In genomic region chr3:64523585-64523984, GRCm38 (mm10) we compare ENCODE assay signal across 20 mouse cellular contexts. TPM values are rescaled to one million over a fixed set of nuclear protein-coding genes. Genes with fewer than 3 reads are reported as not detected.
"Had no signal": no experiment of that assay in that cellular context is flagged by ENCODE, and none has a peak within 500 bp of the region (broad histone marks: within the 10 kb centered on the region; RNA-seq: fewer than 3 reads in every experiment).

No protein-coding gene starts in this region.

RNA-seq across cellular contexts. Expression of gene Vmn2r5, which starts 13.9 kb away (rescaled TPM):
- polyA plus RNA-seq: cortical plate, adult 2 months; embryonic facial prominence, embryonic 10.5 days; embryonic facial prominence, embryonic 11.5 days; embryonic facial prominence, embryonic 12.5 days; embryonic facial prominence, embryonic 13.5 days; embryonic facial prominence, embryonic 14.5 days; embryonic facial prominence, embryonic 15.5 days; erythroblast, embryonic 14.5 days; forebrain, embryonic 10.5 days; forebrain, embryonic 11.5 days; forebrain, embryonic 12.5 days; forebrain, embryonic 13.5 days; forebrain, embryonic 14.5 days; forebrain, embryonic 15.5 days; forebrain, embryonic 16.5 days; forebrain, postnatal 0 days; frontal cortex, adult 2 months; gonadal fat pad, adult 2 months; heart, adult 2 months had no signal

RNA-seq across cellular contexts. Expression of gene Vmn2r6, which starts 42.0 kb away (rescaled TPM):
- polyA plus RNA-seq: cerebellum, adult 2 months; cortical plate, adult 2 months; embryonic facial prominence, embryonic 10.5 days; embryonic facial prominence, embryonic 11.5 days; embryonic facial prominence, embryonic 12.5 days; embryonic facial prominence, embryonic 13.5 days; embryonic facial prominence, embryonic 14.5 days; embryonic facial prominence, embryonic 15.5 days; erythroblast, embryonic 14.5 days; forebrain, embryonic 10.5 days; forebrain, embryonic 11.5 days; forebrain, embryonic 12.5 days; forebrain, embryonic 13.5 days; forebrain, embryonic 14.5 days; forebrain, embryonic 15.5 days; forebrain, embryonic 16.5 days; forebrain, postnatal 0 days; frontal cortex, adult 2 months; gonadal fat pad, adult 2 months; heart, adult 2 months had no signal
